ENCODE assay signal across 18 mouse cellular contexts in the genomic region with DNA sequence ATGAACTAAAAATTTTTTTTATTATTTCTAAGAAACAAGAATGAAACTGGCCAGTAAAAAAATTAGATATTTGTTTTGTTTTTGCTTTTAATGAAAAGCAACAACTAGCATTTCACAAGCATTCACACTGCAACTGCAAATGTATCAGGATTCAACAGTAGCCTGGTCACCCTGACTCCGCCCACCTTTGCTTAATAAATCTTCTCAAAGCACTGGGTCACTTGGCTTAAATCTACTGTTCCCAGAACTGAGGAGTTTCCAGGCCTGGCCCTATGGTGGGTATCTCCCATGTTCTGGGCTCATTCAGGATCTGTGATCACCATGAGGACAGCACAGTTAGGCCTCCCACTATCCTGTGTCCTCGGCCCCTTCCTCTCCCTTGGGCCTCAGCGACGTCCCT. TPM values are rescaled to one million over a fixed set of nuclear protein-coding genes. Genes with fewer than 3 reads are reported as not detected.
DNase-seq lines count a peak whose midpoint lies in the region; ATAC-seq and TF ChIP-seq lines count a peak whose summit lies in the region.
"Had no signal": no experiment of that assay in that cellular context is flagged by ENCODE, and none has a peak within 500 bp of the region (broad histone marks: within the 10 kb centered on the region; RNA-seq: fewer than 3 reads in every experiment).

No protein-coding gene starts in this region.

- no peak for ATAC-seq in heart, embryonic 12.5 days (ENCODE audit: insufficient number of reproducible peaks, low FRiP score)
- ATAC-seq in intestine, embryonic 16.5 days: no peak
- no peak for ATAC-seq in intestine, embryonic 15.5 days
- ATAC-seq in lung, postnatal 0 days: no peak
- ATAC-seq: liver, embryonic 12.5 days had no signal

- H3K27me3 ChIP-seq in heart, embryonic 12.5 days (replicated peaks): no peaks in the 10 kb centered on the region
- H3K27me3 ChIP-seq in intestine, embryonic 16.5 days (replicated peaks; ENCODE audit: control insufficient read depth, insufficient read depth, low read length): no peaks in the 10 kb centered on the region
- no peaks in the 10 kb centered on the region for H3K27me3 ChIP-seq in intestine, embryonic 15.5 days (replicated peaks)
- no peaks in the 10 kb centered on the region for H3K27me3 ChIP-seq in lung, postnatal 0 days (replicated peaks; ENCODE audit: insufficient read depth, low read length)
- H3K27me3 ChIP-seq: embryonic facial prominence, embryonic 15.5 days; limb, embryonic 12.5 days; liver, embryonic 12.5 days; stomach, embryonic 15.5 days had no signal

- H3K9me3 ChIP-seq in heart, embryonic 12.5 days (replicated peaks): no peaks in the 10 kb centered on the region
- H3K9me3 ChIP-seq in intestine, embryonic 16.5 days (ENCODE audit: control insufficient read depth, low read length): no peaks in the 10 kb centered on the region
- no peaks in the 10 kb centered on the region for H3K9me3 ChIP-seq in intestine, embryonic 15.5 days
- H3K9me3 ChIP-seq in lung, postnatal 0 days (ENCODE audit: low read length): no peaks in the 10 kb centered on the region
- H3K9me3 ChIP-seq: embryonic facial prominence, embryonic 15.5 days; limb, embryonic 12.5 days; liver, embryonic 12.5 days; stomach, embryonic 15.5 days had no signal

- TF ChIP-seq CTCF in lung, postnatal 0 days (IDR thresholded peaks at IDR 0.05): no peak
- no peak for TF ChIP-seq CTCF in layer of hippocampus, adult 2 months (conservative IDR thresholded peaks at IDR 0.05)

- 78% methylated on average over 4 of the region's 4 CpGs for WGBS in heart, embryonic 12.5 days
- WGBS in intestine, embryonic 16.5 days: 88% methylated on average over 4 of the region's 4 CpGs
- 84% methylated on average over 4 of the region's 4 CpGs for WGBS in intestine, embryonic 15.5 days
- WGBS in lung, postnatal 0 days: 87% methylated on average over 4 of the region's 4 CpGs

- H3K9ac ChIP-seq in heart, embryonic 12.5 days: no peak overlapping the region
- no peak overlapping the region for H3K9ac ChIP-seq in intestine, embryonic 16.5 days (ENCODE audit: low read depth, low read length)
- no peak overlapping the region for H3K9ac ChIP-seq in intestine, embryonic 15.5 days
- H3K9ac ChIP-seq in lung, postnatal 0 days (replicated peaks; ENCODE audit: low read depth): no peak overlapping the region
- H3K9ac ChIP-seq: embryonic facial prominence, embryonic 15.5 days; liver, embryonic 12.5 days; stomach, embryonic 15.5 days had no signal

- no peak for TF ChIP-seq EP300 in lung, postnatal 0 days (IDR thresholded peaks at IDR 0.05)

- H3K4me2 ChIP-seq in heart, embryonic 12.5 days: no peak overlapping the region
- H3K4me2 ChIP-seq in intestine, embryonic 16.5 days (ENCODE audit: low read depth, low read length): no peak overlapping the region
- H3K4me2 ChIP-seq in intestine, embryonic 15.5 days (replicated peaks): no peak overlapping the region
- H3K4me2 ChIP-seq in lung, postnatal 0 days (replicated peaks; ENCODE audit: low read depth, low read length): no peak overlapping the region
- H3K4me2 ChIP-seq: embryonic facial prominence, embryonic 15.5 days; limb, embryonic 12.5 days; stomach, embryonic 15.5 days had no signal

- no peaks in the 10 kb centered on the region for H3K36me3 ChIP-seq in heart, embryonic 12.5 days
- no peaks in the 10 kb centered on the region for H3K36me3 ChIP-seq in intestine, embryonic 16.5 days (ENCODE audit: control insufficient read depth, insufficient read depth, low read length)
- no peaks in the 10 kb centered on the region for H3K36me3 ChIP-seq in intestine, embryonic 15.5 days
- no peaks in the 10 kb centered on the region for H3K36me3 ChIP-seq in lung, postnatal 0 days (ENCODE audit: insufficient read depth, low read length)
- H3K36me3 ChIP-seq: embryonic facial prominence, embryonic 15.5 days; limb, embryonic 12.5 days; liver, embryonic 12.5 days; stomach, embryonic 15.5 days had no signal

- no peak for DNase-seq in heart, postnatal 4 days
- DNase-seq in lung, postnatal 36 days: peak; percentile 51
- no peak for DNase-seq in lung, postnatal 0 days (ENCODE audit: low spot score)
- DNase-seq in layer of hippocampus, adult 2 months (ENCODE audit: low spot score in 2 of 2): no peak
- DNase-seq: adrenal gland, postnatal 25 days; B cell, adult 2 months; cerebellum, adult 11-12 months; cerebellum, postnatal 14 days; lung, adult 2 months; lung, postnatal 4 days; thymus, adult 2 months had no signal

- H3K4me3 ChIP-seq in heart, embryonic 12.5 days: no peak overlapping the region
- H3K4me3 ChIP-seq in intestine, embryonic 16.5 days (ENCODE audit: low read length): no peak overlapping the region
- no peak overlapping the region for H3K4me3 ChIP-seq in intestine, embryonic 15.5 days (replicated peaks)
- H3K4me3 ChIP-seq in lung, postnatal 0 days (ENCODE audit: low read depth, low read length): no peak overlapping the region
- H3K4me3 ChIP-seq in layer of hippocampus, adult 2 months: no peak overlapping the region
- H3K4me3 ChIP-seq: embryonic facial prominence, embryonic 15.5 days; limb, embryonic 12.5 days; liver, embryonic 12.5 days; stomach, embryonic 15.5 days had no signal

- peak overlapping the region; percentile 77; the same call in 1 of the 2 replicates for H3K27ac ChIP-seq in heart, embryonic 12.5 days (ENCODE audit: poor library complexity, severe bottlenecking)
- H3K27ac ChIP-seq in intestine, embryonic 16.5 days (ENCODE audit: low read length): 0 out of 2 replicates have a peak overlapping the region, but pooled peaks have one; percentile 79
- H3K27ac ChIP-seq in intestine, embryonic 15.5 days: no peak overlapping the region
- no peak overlapping the region for H3K27ac ChIP-seq in lung, postnatal 0 days (ENCODE audit: low read length)
- H3K27ac ChIP-seq in layer of hippocampus, adult 2 months: no peak overlapping the region
- H3K27ac ChIP-seq: embryonic facial prominence, embryonic 15.5 days; limb, embryonic 12.5 days; stomach, embryonic 15.5 days had no signal

- peaks cover 76% of the 10 kb centered on the region for H3K4me1 ChIP-seq in heart, embryonic 12.5 days (replicated peaks)
- H3K4me1 ChIP-seq in intestine, embryonic 16.5 days (ENCODE audit: control insufficient read depth, insufficient read depth, low read length): peaks cover 53% of the 10 kb centered on the region
- H3K4me1 ChIP-seq in intestine, embryonic 15.5 days (replicated peaks): peaks cover 40% of the 10 kb centered on the region
- H3K4me1 ChIP-seq in lung, postnatal 0 days (ENCODE audit: insufficient read depth, low read depth, low read length): peaks cover 20% of the 10 kb centered on the region; the same call in 1 of the 2 replicates
- H3K4me1 ChIP-seq: embryonic facial prominence, embryonic 15.5 days had no signal

RNA-seq across cellular contexts. Expression of gene Ezr, which starts 17.9 kb away (rescaled TPM):
- 119 and 124 TPM in 2 replicates for polyA plus RNA-seq in heart, embryonic 12.5 days (2016; fragmentation: Nextera tagmentation; extraction: Ambion mirVana)
- 100 to 1,000 TPM; 103 to 104 TPM for total RNA-seq in heart, postnatal 4 days (2021)
- 281 and 319 TPM in 2 replicates for polyA plus RNA-seq in intestine, embryonic 16.5 days (2015; fragmentation: Nextera tagmentation; extraction: Ambion mirVana)
- 232 and 235 TPM in 2 replicates for polyA plus RNA-seq in intestine, embryonic 15.5 days (2015; fragmentation: Nextera tagmentation; extraction: Ambion mirVana)
- polyA plus RNA-seq in lung, postnatal 0 days (2015; fragmentation: Nextera tagmentation; extraction: Ambion mirVana): 275 and 288 TPM in 2 replicates
- 10 to 100 TPM; 48.0 to 51.1 TPM for total RNA-seq in layer of hippocampus, adult 2 months (2021)

Comparison
In these comparisons a context has a peak if more than half of its experiments do, and no peak if none do; other contexts are left out.
1. H3K27ac ChIP-seq: peak in heart, embryonic 12.5 days (single experiment) and intestine, embryonic 16.5 days (single experiment); none in intestine, embryonic 15.5 days (single experiment), lung, postnatal 0 days (single experiment) and layer of hippocampus, adult 2 months (single experiment).